Mouse (Mus musculus) neural tube, embryonic 12.5 days (tissue): Measurements from ENCODE around the gene Prps1l3. TPM values are rescaled to one million over a fixed set of nuclear protein-coding genes. Genes with fewer than 3 reads are reported as not detected.
A peak's percentile ranks its signal among the peaks of the same experiment; 100 is the strongest.

Experiments
- ATAC-seq: fragments of 200-750 bp; cut with Nextera tagmentation; 2 replicates; pipeline ENCODE4 v1.8.0; 2017; ENCODE audit warnings: low read depth, mild to moderate bottlenecking, moderate TSS enrichment, moderate library complexity; ENCODE audit not compliant: low FRiP score
- H3K27ac ChIP-seq: fragments of 300-500 bp; sonication (generic); 2 replicates; pipeline ENCODE4 v1.5.1; 2016
- H3K27me3 ChIP-seq: fragments of 300-500 bp; sonication (generic); replicated peaks from 2 replicates; pipeline ENCODE4 v1.6.1; 2016; ENCODE audit warnings: mild to moderate bottlenecking
- H3K36me3 ChIP-seq: fragments of 300-500 bp; sonication (generic); 2 replicates; pipeline ENCODE4 v1.6.1; 2016; ENCODE audit warnings: mild to moderate bottlenecking
- H3K4me1 ChIP-seq: fragments of 300-500 bp; sonication (generic); 2 replicates; pipeline ENCODE4 v1.6.1; 2016
- H3K4me2 ChIP-seq: fragments of 300-500 bp; sonication (generic); replicated peaks from 2 replicates; pipeline ENCODE4 v1.6.1; 2016; ENCODE audit warnings: mild to moderate bottlenecking
- H3K4me3 ChIP-seq: fragments of 300-500 bp; sonication (generic); 2 replicates; pipeline ENCODE4 v1.5.1; 2016
- H3K9ac ChIP-seq: fragments of 300-500 bp; sonication (generic); 2 replicates; pipeline ENCODE4 v1.6.1; 2016; ENCODE audit warnings: mild to moderate bottlenecking
- H3K9me3 ChIP-seq: fragments of 300-500 bp; sonication (generic); 2 replicates; pipeline ENCODE4 v1.6.1; 2016; ENCODE audit warnings: mild to moderate bottlenecking
- WGBS: fragments of 180-500 bp; shearing (Covaris S2); methylation state at CpG from one replicate; pipeline ENCODE4 v1.1.7; 2016; 5-methylcytosine and 5-hydroxymethylcytosine counted together
- polyA plus RNA-seq: library from polyadenylated mRNA; unstranded; fragments of >200 nt; fragmentation: Nextera tagmentation; extraction: Ambion mirVana; gene quantifications from 2 replicates; pipeline ENCODE4 v1.2.1, GENCODE M21; 2016

The Prps1l3 gene
- 44.1 and 44.4 TPM in 2 replicates for polyA plus RNA-seq

GRCm38 (mm10) chr12:57230192-57230706 is at the start of gene Prps1l3, which contains the start of gene Mipol1:
TSS of gene Prps1l3 (plus strand) at chr12:57230412.
TSS of gene Mipol1 (plus strand) at chr12:57230427.
- Histone ChIP-seq H3K9ac (peak within 1 kb of the TSS; percentile 75), H3K4me3 (peak within 1 kb of the TSS; percentile 64), H3K27me3 (no peaks in the 10 kb centered on the region), H3K36me3 (no peaks in the 10 kb centered on the region; the same call in 1 of the 2 replicates), H3K9me3 (no peaks in the 10 kb centered on the region), H3K4me1 (no peaks in the 10 kb centered on the region), H3K4me2 (peak within 1 kb of the TSS; percentile 64), H3K27ac (peak within 1 kb of the TSS; percentile 62)
- under 1% methylated on average over 58 of the region's 58 CpGs for WGBS
- peak; percentile 97 for ATAC-seq

GRCm38 (mm10) chr12:57184401-57185147 is 45.6 kb upstream of the Prps1l3 start:
- Histone ChIP-seq H3K27me3 (no peaks in the 10 kb centered on the region), H3K4me3 (no peak overlapping the region), H3K36me3 (no peaks in the 10 kb centered on the region), H3K9me3 (no peaks in the 10 kb centered on the region), H3K4me1 (no peaks in the 10 kb centered on the region), H3K9ac (no peak overlapping the region), H3K27ac (no peak overlapping the region), H3K4me2 (no peak overlapping the region)
- ATAC-seq, result no peak
- 64% methylated on average over 2 of the region's 2 CpGs for WGBS

- Histone ChIP-seq H3K9me3 (no peaks in the 10 kb centered on the region), H3K4me3 (no peak overlapping the region)
- 0% methylated on average over 1 of the region's 1 CpGs for WGBS
These were observed 44.7 kb upstream of the Prps1l3 start for GRCm38 (mm10) chr12:57185475-57185874.

GRCm38 (mm10) chr12:57186126-57186525 is 44.1 kb upstream of the Prps1l3 start:
- no peak for ATAC-seq
- H3K9me3 ChIP-seq, result no peaks in the 10 kb centered on the region
- 76% methylated on average over 2 of the region's 2 CpGs for WGBS
- no peaks in the 10 kb centered on the region for H3K4me1 ChIP-seq
- no peak overlapping the region for H3K9ac ChIP-seq
- no peak overlapping the region for H3K27ac ChIP-seq
- H3K4me2 ChIP-seq, result no peak overlapping the region
- H3K4me3 ChIP-seq, result no peak overlapping the region
- no peaks in the 10 kb centered on the region for H3K36me3 ChIP-seq
- H3K27me3 ChIP-seq, result no peaks in the 10 kb centered on the region

More at GRCm38 (mm10) chr12:57185475-57185874, 44.7 kb upstream of the Prps1l3 start:
- H3K4me1 ChIP-seq, result no peaks in the 10 kb centered on the region
- no peaks in the 10 kb centered on the region for H3K27me3 ChIP-seq
- H3K4me2 ChIP-seq, result no peak overlapping the region
- no peak overlapping the region for H3K27ac ChIP-seq
- H3K9ac ChIP-seq, result no peak overlapping the region
- no peak for ATAC-seq
- H3K36me3 ChIP-seq, result no peaks in the 10 kb centered on the region

GRCm38 (mm10) chr12:57187032-57187431 is 43.2 kb upstream of the Prps1l3 start:
- no peak for ATAC-seq
- 84% methylated on average over 4 of the region's 4 CpGs for WGBS
- Histone ChIP-seq H3K27me3 (no peaks in the 10 kb centered on the region), H3K4me3 (no peak overlapping the region), H3K4me2 (no peak overlapping the region), H3K36me3 (no peaks in the 10 kb centered on the region), H3K27ac (no peak overlapping the region), H3K9me3 (no peaks in the 10 kb centered on the region), H3K9ac (no peak overlapping the region), H3K4me1 (no peaks in the 10 kb centered on the region)

GRCm38 (mm10) chr12:57194609-57195008 is 35.6 kb upstream of the Prps1l3 start:
- peaks cover 10% of the 10 kb centered on the region for H3K27me3 ChIP-seq
- no peak overlapping the region for H3K9ac ChIP-seq
- peaks cover 10% of the 10 kb centered on the region for H3K4me1 ChIP-seq
- no peak overlapping the region for H3K4me2 ChIP-seq
- no peak overlapping the region for H3K27ac ChIP-seq
- whole genome bisulfite sequencing, result 31% methylated on average over 3 of the region's 3 CpGs
- H3K4me3 ChIP-seq, result no peak overlapping the region
- H3K9me3 ChIP-seq, result no peaks in the 10 kb centered on the region
- H3K36me3 ChIP-seq, result no peaks in the 10 kb centered on the region
- ATAC-seq, result no peak

GRCm38 (mm10) chr12:57196286-57196607 is 34.0 kb upstream of the Prps1l3 start:
- Histone ChIP-seq H3K27ac (no peak overlapping the region), H3K4me1 (peaks cover 10% of the 10 kb centered on the region), H3K36me3 (no peaks in the 10 kb centered on the region), H3K9ac (peak overlapping the region; percentile 47), H3K9me3 (no peaks in the 10 kb centered on the region), H3K27me3 (peaks cover 10% of the 10 kb centered on the region), H3K4me2 (peak overlapping the region; percentile 85), H3K4me3 (peak overlapping the region; percentile 44)
- WGBS, result 6% methylated on average over 8 of the region's 8 CpGs
- ATAC-seq, result no peak

- peaks cover 10% of the 10 kb centered on the region for H3K4me1 ChIP-seq
- WGBS, result 1% methylated on average over 59 of the region's 59 CpGs
- no peaks in the 10 kb centered on the region for H3K36me3 ChIP-seq
- peak overlapping the region; percentile 47 for H3K9ac ChIP-seq
- peak overlapping the region; percentile 44 for H3K4me3 ChIP-seq
- H3K27ac ChIP-seq, result no peak overlapping the region
- H3K27me3 ChIP-seq, result peaks cover 10% of the 10 kb centered on the region
- peak overlapping the region; percentile 85 for H3K4me2 ChIP-seq
- peak; percentile 64 for ATAC-seq
- no peaks in the 10 kb centered on the region for H3K9me3 ChIP-seq
These were observed 33.4 kb upstream of the Prps1l3 start for GRCm38 (mm10) chr12:57196608-57197362.

GRCm38 (mm10) chr12:57197363-57198026 is 32.7 kb upstream of the Prps1l3 start, which contains the start of gene Slc25a21:
TSS of gene Slc25a21 (minus strand) at chr12:57197472.
- Histone ChIP-seq H3K4me3 (peak within 1 kb of the TSS; percentile 44), H3K27ac (no peak within 1 kb of the TSS), H3K4me2 (peak within 1 kb of the TSS; percentile 85), H3K27me3 (peaks cover 10% of the 10 kb centered on the region), H3K36me3 (no peaks in the 10 kb centered on the region), H3K9me3 (no peaks in the 10 kb centered on the region), H3K4me1 (peaks cover 10% of the 10 kb centered on the region), H3K9ac (peak within 1 kb of the TSS; percentile 47)
- no peak for ATAC-seq
- 50% methylated on average over 10 of the region's 10 CpGs for WGBS

- Histone ChIP-seq H3K4me2 (no peak overlapping the region), H3K27ac (no peak overlapping the region), H3K9me3 (no peaks in the 10 kb centered on the region), H3K9ac (no peak overlapping the region), H3K27me3 (peaks cover 10% of the 10 kb centered on the region), H3K36me3 (no peaks in the 10 kb centered on the region), H3K4me1 (peaks cover 10% of the 10 kb centered on the region), H3K4me3 (no peak overlapping the region)
- ATAC-seq, result no peak
These were observed 31.9 kb upstream of the Prps1l3 start for GRCm38 (mm10) chr12:57198269-57198668.

- no peak for ATAC-seq
These were observed 30.8 kb upstream of the Prps1l3 start for GRCm38 (mm10) chr12:57199427-57199826.

GRCm38 (mm10) chr12:57201901-57202300 is 28.3 kb upstream of the Prps1l3 start:
- Histone ChIP-seq H3K9ac (no peak overlapping the region), H3K4me1 (peaks cover 4% of the 10 kb centered on the region), H3K27ac (no peak overlapping the region), H3K4me3 (no peak overlapping the region), H3K36me3 (no peaks in the 10 kb centered on the region), H3K27me3 (peaks cover 3% of the 10 kb centered on the region), H3K9me3 (no peaks in the 10 kb centered on the region), H3K4me2 (no peak overlapping the region)
- 94% methylated on average over 3 of the region's 3 CpGs for WGBS
- ATAC-seq, result no peak

More at GRCm38 (mm10) chr12:57199427-57199826, 30.8 kb upstream of the Prps1l3 start:
- Histone ChIP-seq H3K36me3 (no peaks in the 10 kb centered on the region), H3K9ac (no peak overlapping the region), H3K27ac (no peak overlapping the region), H3K9me3 (no peaks in the 10 kb centered on the region), H3K27me3 (peaks cover 10% of the 10 kb centered on the region), H3K4me2 (no peak overlapping the region), H3K4me1 (peaks cover 10% of the 10 kb centered on the region), H3K4me3 (no peak overlapping the region)
- 97% methylated on average over 2 of the region's 2 CpGs for WGBS
